Mouse (Mus musculus) embryonic fibroblast, embryonic 13.5 days (primary cell): ENCODE data around the gene Crispld2. TPM values are rescaled to one million over a fixed set of nuclear protein-coding genes. Genes with fewer than 3 reads are reported as not detected.

Source experiments
- H3K27ac ChIP-seq: 2 replicates; pipeline ENCODE4 v1.5.1; 2012; ENCODE audit warnings: low read length, control low read depth, inconsistent platforms; ENCODE audit not compliant: insufficient read depth
- H3K4me1 ChIP-seq: 2 replicates; pipeline ENCODE4 v1.6.1; 2011; ENCODE audit warnings: low read length; ENCODE audit not compliant: control insufficient read depth, insufficient read depth
- H3K4me3 ChIP-seq: 2 replicates; pipeline ENCODE4 v1.5.1; 2011; ENCODE audit warnings: mild to moderate bottlenecking, control low read depth, low read length; ENCODE audit not compliant: insufficient read depth
- CTCF ChIP-seq: IDR thresholded peaks from 2 replicates; pipeline ENCODE4 v1.5.1; 2011; ENCODE audit warnings: mild to moderate bottlenecking, control low read depth, low read length, moderate library complexity, borderline replicate concordance; ENCODE audit not compliant: insufficient read depth
- POLR2A ChIP-seq: IDR thresholded peaks from 2 replicates; pipeline ENCODE4 v1.6.1; 2011; ENCODE audit warnings: low read depth, mild to moderate bottlenecking, control low read depth, low read length, moderate library complexity
- polyA plus RNA-seq: library from polyadenylated mRNA; stranded (reverse); fragments of >200 nt; gene quantifications from 2 replicates; pipeline ENCODE4 v1.2.4, GENCODE M21; 2011; ENCODE audit warnings: low read depth; ENCODE audit not compliant: missing spikeins, insufficient read length

Crispld2 gene
- polyA plus RNA-seq, 1 experiment: 41.4 TPM

DNA sequence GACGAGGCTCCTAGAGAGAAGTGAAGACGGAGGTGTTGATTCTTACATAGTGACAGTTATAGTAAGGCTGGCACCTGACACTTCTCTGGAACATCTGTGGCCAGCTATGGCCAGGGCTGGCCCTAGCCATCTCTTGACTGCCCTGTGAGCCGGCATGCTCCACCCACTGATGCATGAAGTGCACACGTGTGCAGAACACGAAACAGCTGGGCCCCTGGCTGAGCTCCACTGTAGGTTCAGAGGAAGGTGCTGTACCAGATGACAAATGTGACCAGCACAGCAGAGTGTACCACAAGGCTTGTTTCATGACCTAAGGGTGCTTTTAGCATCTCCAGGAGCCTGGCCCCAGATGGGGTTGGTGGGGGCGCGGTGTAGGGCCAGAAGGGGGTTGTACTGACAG, 1.9 kb downstream of the Crispld2 start:
- no peak for TF ChIP-seq CTCF
- no peak for TF ChIP-seq POLR2A
- Histone ChIP-seq H3K27ac (no peak overlapping the region), H3K4me1 (peaks cover 3% of the 10 kb centered on the region; the same call in 1 of the 2 replicates), H3K4me3 (no peak overlapping the region)

- peaks cover 3% of the 10 kb centered on the region; the same call in 1 of the 2 replicates for H3K4me1 ChIP-seq
- H3K27ac ChIP-seq: no peak overlapping the region
- no peak overlapping the region for H3K4me3 ChIP-seq
- TF ChIP-seq POLR2A (no peak), CTCF (no peak)
Observed at GRCm38 (mm10) chr8:119994556-119994955, 2.3 kb downstream of the Crispld2 start.

- Histone ChIP-seq H3K27ac (no peak overlapping the region), H3K4me3 (no peak overlapping the region), H3K4me1 (peaks cover 3% of the 10 kb centered on the region; the same call in 1 of the 2 replicates)
- no peak for TF ChIP-seq CTCF
- TF ChIP-seq POLR2A: no peak
Observed at GRCm38 (mm10) chr8:119997266-119997665, 5.0 kb downstream of the Crispld2 start.

DNA sequence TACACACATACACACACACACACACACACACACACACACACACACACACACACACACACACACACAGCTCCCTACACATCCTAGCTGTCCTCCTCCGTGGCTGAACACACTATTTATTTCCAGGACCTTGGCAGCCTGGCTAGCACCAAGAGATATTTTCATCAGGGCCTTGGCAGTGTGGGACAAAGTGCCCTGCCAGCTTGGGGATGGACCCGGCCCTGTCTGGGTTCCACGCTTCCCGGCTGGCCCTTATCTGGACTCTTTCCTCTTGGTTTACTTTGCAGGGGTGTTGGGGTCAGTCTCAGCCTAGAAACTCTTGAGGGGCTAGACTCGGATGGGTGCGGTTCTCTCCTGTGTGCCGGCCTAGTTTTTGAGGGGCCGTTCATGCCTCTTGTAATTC, 8.2 kb downstream of the Crispld2 start:
- Histone ChIP-seq H3K27ac (0 out of 2 replicates have a peak overlapping the region, but pooled peaks have one; percentile 3), H3K4me1 (peaks cover 9% of the 10 kb centered on the region; the same call in 1 of the 2 replicates)

DNA sequence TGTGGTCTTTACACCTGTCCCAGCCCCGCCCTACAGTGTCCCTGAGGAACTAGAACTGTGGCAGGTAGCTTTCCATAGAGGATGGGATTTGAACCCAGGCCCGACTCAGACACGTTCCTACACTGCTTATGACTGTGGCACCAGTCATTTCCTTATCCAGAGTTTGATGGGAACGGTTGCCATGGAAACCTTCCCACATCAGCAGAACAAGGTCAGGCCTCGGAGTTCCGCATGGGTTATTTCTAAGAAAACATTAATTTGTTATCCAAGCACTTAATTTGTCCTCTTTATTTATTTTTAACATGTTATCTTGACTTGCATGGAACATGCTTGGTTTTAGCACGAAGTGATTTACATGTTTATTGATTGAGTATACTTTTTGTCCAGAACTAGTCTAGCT, 9.5 kb downstream of the Crispld2 start:
- peak overlapping the region; percentile 53 for H3K27ac ChIP-seq
- H3K4me1 ChIP-seq: peaks cover 9% of the 10 kb centered on the region; the same call in 1 of the 2 replicates
- TF ChIP-seq CTCF: no peak
- no peak overlapping the region for H3K4me3 ChIP-seq

More for the DNA sequence above, 8.2 kb downstream of the Crispld2 start:
- no peak overlapping the region for H3K4me3 ChIP-seq
- TF ChIP-seq POLR2A: no peak
- no peak for TF ChIP-seq CTCF

DNA sequence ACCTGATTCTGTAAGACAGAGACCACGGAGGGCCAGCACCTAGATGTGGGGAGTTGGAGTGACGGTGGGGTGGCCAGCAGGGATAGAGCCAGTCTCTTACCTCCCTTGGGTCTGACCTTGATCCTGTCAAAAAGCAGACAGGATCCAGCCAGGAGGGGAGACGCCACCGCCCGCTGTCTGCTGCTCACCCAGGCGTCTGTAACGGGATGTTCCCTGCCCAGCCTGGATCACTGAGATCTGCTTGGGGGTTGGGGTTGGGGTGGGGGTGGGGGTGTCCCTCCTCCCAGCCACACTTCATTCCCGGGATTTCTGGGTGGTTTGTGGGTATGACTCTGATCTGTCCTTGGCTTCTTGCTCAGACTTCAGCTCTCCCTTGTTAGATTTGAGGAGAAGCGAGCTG, 10.1 kb downstream of the Crispld2 start:
- H3K4me1 ChIP-seq: peaks cover 9% of the 10 kb centered on the region; the same call in 1 of the 2 replicates
- H3K4me3 ChIP-seq: no peak overlapping the region
- TF ChIP-seq CTCF (no peak), POLR2A (no peak)
- H3K27ac ChIP-seq: peak overlapping the region; percentile 84

DNA sequence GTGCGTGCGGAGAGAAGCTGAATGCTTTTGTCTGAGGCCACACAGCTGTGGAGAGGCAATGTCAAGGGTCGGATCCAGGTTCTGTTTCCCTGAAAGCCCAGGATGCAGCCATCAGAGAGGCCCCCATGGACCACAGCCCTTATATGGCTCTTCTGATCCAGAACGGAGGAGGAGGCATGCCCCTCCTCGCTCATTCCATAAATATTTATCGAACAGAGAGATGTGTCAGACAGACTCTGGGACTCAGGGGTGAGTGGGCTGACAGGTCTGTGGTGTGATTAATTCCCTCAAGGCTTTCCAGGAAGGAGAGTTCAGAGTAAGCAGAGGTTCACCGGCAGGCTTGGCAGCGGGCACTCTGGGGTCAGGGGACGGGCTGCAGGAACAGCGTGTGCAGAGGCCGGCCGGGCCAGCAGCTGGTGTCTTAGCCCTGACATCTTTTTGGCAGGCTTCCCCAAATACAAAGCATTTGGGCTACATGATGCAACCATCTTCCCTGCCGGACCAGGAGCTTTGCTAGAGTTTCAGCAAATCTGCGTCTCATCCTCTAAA, 12.0 kb downstream of the Crispld2 start:
- Histone ChIP-seq H3K27ac (peak overlapping the region; percentile 84), H3K4me3 (no peak overlapping the region), H3K4me1 (peaks cover 9% of the 10 kb centered on the region; the same call in 1 of the 2 replicates)
- TF ChIP-seq CTCF (no peak), POLR2A (no peak)

DNA sequence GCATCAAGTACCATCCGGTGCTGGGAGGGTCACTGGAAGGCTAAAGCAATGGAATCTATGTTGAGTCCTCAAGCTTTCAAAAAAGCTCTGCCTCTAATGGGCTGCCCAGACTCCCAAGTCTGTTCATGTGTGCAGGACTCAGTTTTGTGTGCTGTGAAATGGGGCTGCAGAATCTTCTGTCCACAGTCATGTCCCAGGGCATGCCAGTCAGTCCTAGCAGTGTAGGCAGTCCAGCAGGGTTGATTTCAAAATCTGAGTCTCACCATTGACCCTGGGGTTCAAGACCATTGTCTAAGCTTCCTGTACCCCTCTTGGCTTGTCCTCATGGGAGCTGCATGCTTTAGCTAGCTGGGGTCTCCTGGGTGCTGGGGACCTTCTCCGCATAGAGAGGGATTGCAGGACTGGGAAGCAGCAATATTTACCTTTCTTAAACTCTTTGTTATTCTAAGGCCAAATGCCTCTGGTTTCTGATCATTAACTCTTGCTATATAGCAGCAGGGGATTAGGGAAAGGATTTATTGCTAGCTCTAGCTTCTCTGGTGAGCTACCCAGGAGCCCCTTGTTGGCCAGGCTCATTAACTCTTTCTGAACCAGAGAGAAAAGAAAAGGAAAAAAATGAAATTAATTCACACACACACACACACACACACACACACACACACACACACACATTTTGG, 12.6 kb downstream of the Crispld2 start:
- Histone ChIP-seq H3K27ac (peak overlapping the region; percentile 65), H3K4me3 (no peak overlapping the region), H3K4me1 (peaks cover 9% of the 10 kb centered on the region; the same call in 1 of the 2 replicates)
- TF ChIP-seq CTCF: no peak
- no peak for TF ChIP-seq POLR2A

GRCm38 (mm10) chr8:120006645-120007160, 14.5 kb downstream of the Crispld2 start:
- H3K4me3 ChIP-seq: no peak overlapping the region
- no peak overlapping the region for H3K27ac ChIP-seq
- TF ChIP-seq POLR2A (no peak), CTCF (no peak)
- H3K4me1 ChIP-seq: peaks cover 9% of the 10 kb centered on the region; the same call in 1 of the 2 replicates

- Histone ChIP-seq H3K4me3 (no peak overlapping the region), H3K4me1 (peaks cover 9% of the 10 kb centered on the region; the same call in 1 of the 2 replicates), H3K27ac (no peak overlapping the region)
- no peak for TF ChIP-seq POLR2A
- no peak for TF ChIP-seq CTCF
Observed at GRCm38 (mm10) chr8:120007178-120007577, 14.9 kb downstream of the Crispld2 start.
